Mouse (Mus musculus): ENCODE measurements around the gene Slc7a5.

DNA sequence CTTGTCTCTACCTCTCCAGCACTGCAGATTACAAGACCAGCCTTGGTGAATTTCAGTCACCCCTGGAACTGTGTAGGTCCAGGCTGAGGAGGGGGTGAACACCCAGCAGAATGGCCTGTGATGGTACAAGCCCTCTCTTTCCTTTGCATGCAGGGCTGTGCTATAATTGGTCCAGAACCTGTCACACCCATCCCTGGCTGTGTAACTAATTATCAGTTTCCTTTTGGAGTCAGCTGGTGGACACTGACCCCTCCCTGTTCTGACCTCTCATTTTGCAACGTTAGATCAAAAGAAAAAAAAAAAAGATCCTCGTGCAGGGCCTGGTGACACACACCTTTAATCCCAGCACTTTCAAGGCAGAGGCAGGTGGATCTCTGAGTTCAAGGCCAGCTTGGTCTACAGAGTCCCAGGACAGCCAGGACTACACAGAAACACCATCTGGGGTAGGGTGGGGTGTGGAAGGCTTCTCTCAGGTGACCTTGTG lies 35.6 kb upstream of the Slc7a5 start:
- TF ChIP-seq CTCF (IDR thresholded peaks at IDR 0.05; ENCODE audit: low read depth, low read length) (no peak), POLR2A (IDR thresholded peaks at IDR 0.05; ENCODE audit: insufficient read depth, low read length) (no peak), EP300 (IDR thresholded peaks at IDR 0.05; ENCODE audit: insufficient read depth, low read depth, low read length) (no peak)
